Mouse (Mus musculus) midbrain, embryonic 11.5 days (tissue): ENCODE measurements around the gene Nynrin. TPM values are rescaled to one million over a fixed set of nuclear protein-coding genes. Genes with fewer than 3 reads are reported as not detected.

Source experiments
- ATAC-seq: fragments of 200-750 bp; cut with Nextera tagmentation; 2 replicates; pipeline ENCODE4 v1.8.0; 2017; ENCODE audit warnings: moderate TSS enrichment, moderate library complexity; ENCODE audit not compliant: low FRiP score
- DNase-seq: peaks from one replicate; pipeline ENCODE4 v3.0.0; 2015; ENCODE audit warnings: low spot score; ENCODE audit errors: missing footprints
- H3K27ac ChIP-seq: fragments of 300-500 bp; sonication (generic); 2 replicates; pipeline ENCODE4 v1.5.1; 2014; ENCODE audit warnings: low read depth, low read length
- H3K27me3 ChIP-seq: fragments of 300-500 bp; sonication (generic); 2 replicates; pipeline ENCODE4 v1.6.1; 2014; ENCODE audit warnings: mild to moderate bottlenecking, low read length, moderate library complexity, mixed read lengths; ENCODE audit not compliant: control insufficient read depth, insufficient read depth
- H3K36me3 ChIP-seq: fragments of 300-500 bp; sonication (generic); 2 replicates; pipeline ENCODE4 v1.6.1; 2014; ENCODE audit warnings: mild to moderate bottlenecking, low read length, moderate library complexity, mixed read lengths; ENCODE audit not compliant: control insufficient read depth, insufficient read depth
- H3K4me1 ChIP-seq: fragments of 300-500 bp; sonication (generic); 2 replicates; pipeline ENCODE4 v1.6.1; 2014; ENCODE audit warnings: low read length; ENCODE audit not compliant: control insufficient read depth, insufficient read depth
- H3K4me2 ChIP-seq: fragments of 300-500 bp; sonication (generic); 2 replicates; pipeline ENCODE4 v1.6.1; 2014; ENCODE audit warnings: mild to moderate bottlenecking, moderate library complexity
- H3K4me3 ChIP-seq: fragments of 300-500 bp; sonication (generic); 2 replicates; pipeline ENCODE4 v1.5.1; 2014; ENCODE audit warnings: low read depth, low read length
- H3K9ac ChIP-seq: fragments of 300-500 bp; sonication (generic); 2 replicates; pipeline ENCODE4 v1.6.1; 2014; ENCODE audit warnings: low read length
- H3K9me3 ChIP-seq: fragments of 300-500 bp; sonication (generic); 2 replicates; pipeline ENCODE4 v1.6.1; 2016; ENCODE audit warnings: low read length; ENCODE audit not compliant: control insufficient read depth
- WGBS: fragments of 180-500 bp; shearing (Covaris S2); extraction: QIAGEN DNeasy Blood & Tissue Kit; methylation state at CpG from one replicate; pipeline ENCODE4 v1.1.7; 2014; 5-methylcytosine and 5-hydroxymethylcytosine counted together
- polyA plus RNA-seq: library from polyadenylated mRNA; unstranded; fragments of >200 nt; fragmentation: Nextera tagmentation; extraction: Ambion mirVana; gene quantifications from 2 replicates; pipeline ENCODE4 v1.2.1, GENCODE M21; 2014

The Nynrin gene
- polyA plus RNA-seq, 1 experiment from 2014 or later: 12.0 TPM

DNA sequence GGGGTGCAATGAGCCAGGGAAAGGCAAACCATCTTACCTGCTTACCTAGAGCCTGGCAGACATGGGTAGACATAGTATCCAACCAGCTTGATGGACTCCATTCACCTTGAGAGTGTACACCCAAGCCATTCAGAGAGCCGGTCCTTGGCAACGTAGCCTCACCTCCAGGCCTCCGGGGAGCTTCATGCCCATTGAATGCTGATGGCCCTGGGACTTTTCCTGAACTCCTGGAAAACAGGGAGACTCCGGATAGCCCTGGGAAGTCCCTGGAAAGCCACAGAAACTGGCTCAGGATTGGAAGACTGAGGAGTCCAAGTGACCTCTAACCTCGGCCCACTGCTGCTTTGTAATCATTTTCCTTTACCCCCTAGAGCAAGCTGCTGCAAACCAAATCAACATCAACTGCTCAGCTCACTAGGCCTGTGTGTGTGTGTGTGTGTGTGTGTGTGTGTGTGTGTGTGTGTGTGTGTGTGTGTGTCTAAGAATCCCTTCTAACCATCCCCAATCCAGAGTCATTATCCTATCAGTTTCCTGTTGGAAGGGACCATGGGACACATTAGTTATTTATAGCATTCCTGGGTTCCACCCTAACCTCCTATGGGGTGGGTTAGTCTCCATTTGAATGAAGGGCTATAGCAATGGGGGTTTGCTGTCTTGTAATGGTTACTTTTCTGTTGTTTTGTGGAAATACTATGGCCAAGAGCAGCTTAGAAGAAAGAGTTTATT, 18.8 kb upstream of the Nynrin start:
- Histone ChIP-seq H3K27ac (no peak overlapping the region), H3K9me3 (no peaks in the 10 kb centered on the region), H3K27me3 (no peaks in the 10 kb centered on the region), H3K9ac (no peak overlapping the region), H3K36me3 (no peaks in the 10 kb centered on the region), H3K4me2 (no peak overlapping the region), H3K4me3 (no peak overlapping the region), H3K4me1 (no peaks in the 10 kb centered on the region)
- ATAC-seq (no peak), DNase-seq (peak; percentile 53)
- WGBS: 64% methylated on average over 5 of the region's 5 CpGs

DNA sequence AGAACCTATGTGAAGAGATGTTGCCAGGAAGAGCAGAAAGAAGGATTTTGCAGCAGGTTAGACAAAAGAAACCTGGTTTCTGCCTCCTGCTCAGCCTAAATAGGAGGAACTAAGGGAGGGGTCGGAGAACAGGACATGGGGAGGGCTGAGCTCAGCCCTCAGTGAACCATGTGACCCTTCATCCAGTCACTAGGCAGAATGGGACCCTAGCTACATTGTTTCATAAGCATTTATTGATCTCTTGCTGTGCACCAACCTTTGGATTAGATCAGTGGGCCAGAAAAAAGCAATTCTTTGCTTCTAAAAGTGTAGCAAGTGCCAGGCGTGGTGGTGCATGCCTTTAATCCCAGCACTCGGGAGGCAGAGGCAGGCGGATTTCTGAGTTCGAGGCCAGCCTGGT, 15.5 kb upstream of the Nynrin start:
- ATAC-seq (no peak), DNase-seq (no peak)
- H3K4me2 ChIP-seq: no peak overlapping the region
- H3K9me3 ChIP-seq: no peaks in the 10 kb centered on the region
- H3K36me3 ChIP-seq: no peaks in the 10 kb centered on the region
- H3K27ac ChIP-seq: no peak overlapping the region
- no peak overlapping the region for H3K4me3 ChIP-seq
- H3K27me3 ChIP-seq: no peaks in the 10 kb centered on the region
- WGBS: 88% methylated on average over 5 of the region's 5 CpGs
- no peaks in the 10 kb centered on the region for H3K4me1 ChIP-seq
- H3K9ac ChIP-seq: no peak overlapping the region

DNA sequence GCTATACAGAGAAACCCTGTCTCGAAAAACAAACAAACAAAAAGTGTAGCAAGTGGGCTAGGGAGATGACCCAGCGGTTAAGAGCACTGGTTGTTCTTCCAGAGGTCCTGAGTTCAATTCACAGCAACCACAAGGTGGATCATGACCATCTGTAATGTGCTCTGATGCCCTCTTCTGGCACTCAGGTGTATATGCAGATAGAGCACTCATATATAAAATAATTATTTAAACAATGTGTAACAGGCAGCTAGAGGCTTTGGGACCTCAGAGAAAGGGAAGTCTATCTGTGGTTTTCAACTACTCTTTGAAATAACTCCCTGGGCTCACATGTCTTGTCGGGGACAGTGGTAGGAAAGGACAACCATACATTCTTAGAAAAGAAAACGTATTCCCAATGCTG, 15.1 kb upstream of the Nynrin start:
- DNase-seq: no peak
- H3K27ac ChIP-seq: no peak overlapping the region
- WGBS: 88% methylated on average over 4 of the region's 4 CpGs
- no peak overlapping the region for H3K4me3 ChIP-seq
- H3K9me3 ChIP-seq: no peaks in the 10 kb centered on the region
- no peaks in the 10 kb centered on the region for H3K4me1 ChIP-seq
- no peak overlapping the region for H3K4me2 ChIP-seq
- no peak for ATAC-seq
- no peaks in the 10 kb centered on the region for H3K36me3 ChIP-seq
- no peaks in the 10 kb centered on the region for H3K27me3 ChIP-seq
- no peak overlapping the region for H3K9ac ChIP-seq

DNA sequence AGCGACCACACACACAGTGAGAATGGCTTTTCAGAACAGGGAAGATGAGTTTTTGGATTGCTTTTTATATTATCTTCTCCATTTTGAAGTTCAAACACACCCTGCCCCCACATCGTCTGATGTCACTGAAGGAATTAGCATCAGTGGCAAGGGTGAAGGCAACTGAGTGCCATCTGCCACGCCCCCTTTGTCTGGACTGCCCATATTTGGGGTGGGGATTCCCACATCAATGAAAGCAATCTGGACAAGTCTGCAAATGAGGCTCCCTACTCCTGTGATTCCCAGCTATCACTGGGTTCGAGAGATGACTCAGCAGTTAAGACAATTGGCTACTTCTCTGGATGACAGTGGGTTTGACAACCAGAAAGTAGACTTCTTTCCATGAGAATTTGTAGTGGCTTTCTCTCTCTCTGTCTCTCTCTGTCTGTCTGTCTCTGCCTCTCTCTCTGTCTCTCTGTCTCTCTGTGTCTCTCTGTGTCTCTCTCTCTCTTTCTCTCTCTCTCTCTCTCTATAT, 12.9 kb upstream of the Nynrin start:
- WGBS: 58% methylated on average over 4 of the region's 4 CpGs
- no peak overlapping the region for H3K27ac ChIP-seq
- ATAC-seq (no peak), DNase-seq (no peak)
- no peaks in the 10 kb centered on the region for H3K4me1 ChIP-seq
- H3K9me3 ChIP-seq: no peaks in the 10 kb centered on the region
- no peaks in the 10 kb centered on the region for H3K27me3 ChIP-seq
- no peak overlapping the region for H3K4me3 ChIP-seq
- no peaks in the 10 kb centered on the region for H3K36me3 ChIP-seq
- H3K4me2 ChIP-seq: no peak overlapping the region
- H3K9ac ChIP-seq: no peak overlapping the region

DNA sequence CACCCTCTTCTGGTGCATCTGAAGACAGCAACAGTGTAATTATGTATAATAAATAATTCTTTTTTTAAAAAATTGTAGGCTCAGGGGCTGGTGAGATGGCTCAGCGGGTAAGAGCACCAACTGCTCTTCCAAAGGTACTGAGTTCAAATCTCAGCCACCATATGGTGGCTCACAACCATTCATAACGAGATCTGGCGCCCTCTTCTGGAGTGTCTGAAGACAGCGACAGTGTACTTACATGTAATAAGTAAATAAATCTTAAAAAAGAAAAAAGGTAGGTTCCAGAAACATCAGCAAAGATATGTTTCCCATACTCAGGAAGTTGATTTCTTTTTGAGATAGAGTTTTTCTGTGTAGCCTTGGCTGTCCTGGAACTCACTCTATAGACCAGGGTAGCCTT, 11.0 kb upstream of the Nynrin start:
- Histone ChIP-seq H3K4me3 (no peak overlapping the region), H3K4me2 (no peak overlapping the region), H3K27me3 (no peaks in the 10 kb centered on the region), H3K9ac (no peak overlapping the region), H3K4me1 (no peaks in the 10 kb centered on the region), H3K27ac (no peak overlapping the region), H3K36me3 (no peaks in the 10 kb centered on the region), H3K9me3 (no peaks in the 10 kb centered on the region)
- ATAC-seq (no peak), DNase-seq (no peak)
- 78% methylated on average over 4 of the region's 4 CpGs for WGBS

DNA sequence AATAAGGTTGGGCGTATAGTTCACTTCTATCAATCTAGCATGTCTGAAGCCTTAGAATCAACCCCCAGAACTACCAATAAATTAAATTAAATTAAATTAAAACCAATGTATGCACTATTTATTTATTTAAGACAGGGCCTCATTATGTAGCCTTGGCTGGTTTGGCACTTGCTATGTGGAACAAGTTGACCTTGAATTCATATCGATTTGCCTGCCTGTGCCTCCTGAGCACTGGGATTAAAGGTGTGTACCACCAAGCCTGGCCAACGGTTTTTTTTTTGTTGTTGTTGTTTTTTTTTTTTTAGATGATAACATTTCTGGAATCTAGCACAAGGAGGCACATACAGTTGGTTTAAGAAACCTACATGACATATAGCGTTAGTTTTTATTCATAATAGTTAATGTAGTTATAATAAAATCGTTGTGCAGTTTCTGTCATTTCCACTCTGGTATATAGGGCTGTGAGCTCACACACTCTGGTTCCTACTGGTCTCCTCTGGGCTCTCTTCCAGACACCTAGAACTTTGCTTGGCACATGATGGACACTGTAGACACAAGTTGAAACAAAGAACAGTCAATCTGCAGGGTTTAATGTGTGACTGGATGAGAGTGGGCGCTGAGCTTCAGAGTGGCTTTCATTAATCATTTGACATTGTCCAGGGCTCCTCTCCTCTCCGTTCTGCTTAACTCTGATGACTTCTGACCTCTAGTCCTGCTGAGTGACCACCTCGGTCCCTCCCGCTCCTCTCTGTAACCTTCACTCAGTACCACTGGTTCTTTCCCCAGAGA, 8.1 kb upstream of the Nynrin start:
- no peak overlapping the region for H3K4me3 ChIP-seq
- no peak for ATAC-seq

DNA sequence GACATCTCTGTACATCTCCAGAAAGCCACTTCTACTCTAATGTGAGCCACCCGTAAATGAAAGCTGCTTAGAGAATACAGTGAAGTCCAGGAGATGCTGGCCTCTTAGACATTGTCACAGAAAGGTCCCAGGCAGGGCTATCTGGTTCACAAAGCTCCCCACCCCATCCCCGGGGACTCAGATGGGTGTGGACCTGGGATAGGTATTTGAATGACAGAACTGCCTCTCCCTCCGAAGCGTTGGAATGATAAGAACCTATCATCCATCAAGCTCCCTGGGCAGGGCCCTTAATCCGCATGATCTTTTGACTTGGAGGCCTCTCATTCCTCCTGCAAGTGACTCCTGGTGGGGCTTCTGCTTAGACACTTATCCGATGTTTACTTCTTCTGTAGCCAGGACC, 2.9 kb upstream of the Nynrin start:
- DNase-seq (no peak), ATAC-seq (no peak)
- WGBS: 69% methylated on average over 6 of the region's 6 CpGs

More for the DNA sequence above, 8.1 kb upstream of the Nynrin start:
- Histone ChIP-seq H3K27ac (no peak overlapping the region), H3K4me1 (no peaks in the 10 kb centered on the region), H3K9me3 (no peaks in the 10 kb centered on the region), H3K9ac (no peak overlapping the region), H3K27me3 (no peaks in the 10 kb centered on the region), H3K4me2 (no peak overlapping the region), H3K36me3 (no peaks in the 10 kb centered on the region)
- WGBS: 83% methylated on average over 9 of the region's 9 CpGs
- no peak for DNase-seq

DNA sequence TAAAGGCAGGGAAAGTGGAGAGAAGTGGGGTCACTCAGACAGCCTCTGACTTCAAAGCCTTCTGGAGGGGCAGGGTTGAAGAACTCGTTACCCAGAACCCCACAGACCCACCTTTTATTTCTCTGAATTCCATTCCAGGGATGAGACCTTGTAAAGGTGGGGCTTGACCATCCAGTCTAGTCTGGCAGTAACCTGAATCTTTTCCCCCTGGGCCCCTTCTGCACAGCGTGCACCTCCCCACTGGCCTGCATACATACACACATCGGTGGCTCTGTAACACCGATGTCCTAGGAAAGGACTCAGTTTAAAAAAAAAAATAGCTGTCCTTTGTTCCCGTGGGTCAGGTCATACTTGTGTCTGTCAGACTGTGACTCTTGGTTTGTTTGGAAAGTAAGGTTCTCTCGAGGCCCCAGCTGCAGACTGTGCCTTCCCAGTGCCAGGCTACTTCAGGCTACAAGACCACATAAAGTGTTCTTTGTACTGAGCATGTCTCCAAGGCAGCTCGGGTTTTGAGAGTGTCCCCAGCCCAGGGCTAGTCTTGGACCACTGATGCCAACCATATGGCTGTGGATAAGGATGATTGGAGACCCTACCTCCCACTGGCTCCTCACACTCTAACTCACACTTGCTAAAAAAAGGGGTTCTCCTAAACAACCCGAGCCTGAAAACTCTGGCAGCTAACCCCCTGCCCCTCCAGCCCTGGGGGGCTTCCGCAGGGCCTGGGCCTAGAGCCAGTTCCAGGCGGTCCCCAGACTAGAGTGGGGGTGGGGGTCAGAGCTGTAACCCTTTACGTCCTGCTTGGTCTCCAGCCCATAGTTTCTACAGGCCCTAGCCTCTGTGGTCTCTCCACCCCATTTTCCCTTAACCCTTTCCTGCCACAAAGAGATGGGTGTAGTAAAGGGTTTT, 911 bp upstream of the Nynrin start:
- H3K36me3 ChIP-seq: no peaks in the 10 kb centered on the region
- no peaks in the 10 kb centered on the region for H3K27me3 ChIP-seq
- no peaks in the 10 kb centered on the region for H3K9me3 ChIP-seq
- H3K4me1 ChIP-seq: peaks cover 32% of the 10 kb centered on the region
- ATAC-seq (peak; percentile 69), DNase-seq (peak; percentile 96)
- peak overlapping the region; percentile 66 for H3K27ac ChIP-seq
- H3K9ac ChIP-seq: peak overlapping the region; percentile 84
- peak overlapping the region; percentile 57; the same call in 1 of the 2 replicates for H3K4me3 ChIP-seq
- peak overlapping the region; percentile 92 for H3K4me2 ChIP-seq
- WGBS: under 1% methylated on average over 11 of the region's 11 CpGs

More for the DNA sequence above, 2.9 kb upstream of the Nynrin start:
- H3K4me3 ChIP-seq: no peak overlapping the region
- no peak overlapping the region for H3K4me2 ChIP-seq
- H3K4me1 ChIP-seq: peaks cover 22% of the 10 kb centered on the region
- no peak overlapping the region for H3K27ac ChIP-seq
- H3K9me3 ChIP-seq: no peaks in the 10 kb centered on the region
- no peak overlapping the region for H3K9ac ChIP-seq
- H3K27me3 ChIP-seq: no peaks in the 10 kb centered on the region
- H3K36me3 ChIP-seq: no peaks in the 10 kb centered on the region
